Mouse (Mus musculus) small intestine, adult 2 months (tissue): Measurements from ENCODE around the gene Vps45. TPM values are rescaled to one million over a fixed set of nuclear protein-coding genes. Genes with fewer than 3 reads are reported as not detected.

Experiments used
- H3K27ac ChIP-seq: fragments of 200-500 bp; 2 replicates; pipeline ENCODE4 v1.5.1; 2012; ENCODE audit warnings: low read depth, low read length, control low read depth, inconsistent platforms; ENCODE audit not compliant: insufficient read depth
- H3K27me3 ChIP-seq: fragments of 200-500 bp; 2 replicates; pipeline ENCODE4 v1.6.1; 2012; ENCODE audit warnings: mild to moderate bottlenecking, moderate library complexity, low read length, inconsistent platforms; ENCODE audit not compliant: control insufficient read depth, insufficient read depth
- H3K36me3 ChIP-seq: fragments of 200-500 bp; 2 replicates; pipeline ENCODE4 v1.6.1; 2012; ENCODE audit warnings: mild to moderate bottlenecking, low read length, control low read depth, inconsistent platforms; ENCODE audit not compliant: control insufficient read depth, insufficient read depth
- H3K4me1 ChIP-seq: fragments of 200-500 bp; 2 replicates; pipeline ENCODE4 v1.6.1; 2012; ENCODE audit warnings: low read length, inconsistent platforms, mixed read lengths; ENCODE audit not compliant: control insufficient read depth, insufficient read depth, insufficient read length
- H3K4me3 ChIP-seq: fragments of 200-500 bp; 2 replicates; pipeline ENCODE4 v1.5.1; 2012; ENCODE audit warnings: low read depth, mild to moderate bottlenecking, control low read depth, inconsistent platforms, low read length, moderate library complexity
- CTCF ChIP-seq: fragments of 200-500 bp; IDR thresholded peaks from 2 replicates; pipeline ENCODE4 v1.5.1; 2012; ENCODE audit warnings: low read depth, mild to moderate bottlenecking, control low read depth, inconsistent platforms, low read length, moderate library complexity, mixed read lengths; ENCODE audit not compliant: insufficient replicate concordance, insufficient read length; ENCODE audit errors: extremely low read depth
- POLR2A ChIP-seq: fragments of 200-500 bp; IDR thresholded peaks from 2 replicates; pipeline ENCODE4 v1.6.1; 2012; ENCODE audit warnings: low read depth, mild to moderate bottlenecking, control low read depth, inconsistent platforms, low read length, moderate library complexity
- WGBS: fragments of 180-500 bp; shearing (Covaris S2); methylation state at CpG from one replicate; pipeline ENCODE4 v1.1.7; 2018; 5-methylcytosine and 5-hydroxymethylcytosine counted together
- polyA plus RNA-seq: library from polyadenylated mRNA; depleted of rRNA; stranded (reverse); fragments of >200 nt; gene quantifications from 2 replicates; pipeline ENCODE4 v1.2.3, GENCODE M21; 2012

Gene Vps45
- polyA plus RNA-seq, 1 experiment, result 2.5 TPM

DNA sequence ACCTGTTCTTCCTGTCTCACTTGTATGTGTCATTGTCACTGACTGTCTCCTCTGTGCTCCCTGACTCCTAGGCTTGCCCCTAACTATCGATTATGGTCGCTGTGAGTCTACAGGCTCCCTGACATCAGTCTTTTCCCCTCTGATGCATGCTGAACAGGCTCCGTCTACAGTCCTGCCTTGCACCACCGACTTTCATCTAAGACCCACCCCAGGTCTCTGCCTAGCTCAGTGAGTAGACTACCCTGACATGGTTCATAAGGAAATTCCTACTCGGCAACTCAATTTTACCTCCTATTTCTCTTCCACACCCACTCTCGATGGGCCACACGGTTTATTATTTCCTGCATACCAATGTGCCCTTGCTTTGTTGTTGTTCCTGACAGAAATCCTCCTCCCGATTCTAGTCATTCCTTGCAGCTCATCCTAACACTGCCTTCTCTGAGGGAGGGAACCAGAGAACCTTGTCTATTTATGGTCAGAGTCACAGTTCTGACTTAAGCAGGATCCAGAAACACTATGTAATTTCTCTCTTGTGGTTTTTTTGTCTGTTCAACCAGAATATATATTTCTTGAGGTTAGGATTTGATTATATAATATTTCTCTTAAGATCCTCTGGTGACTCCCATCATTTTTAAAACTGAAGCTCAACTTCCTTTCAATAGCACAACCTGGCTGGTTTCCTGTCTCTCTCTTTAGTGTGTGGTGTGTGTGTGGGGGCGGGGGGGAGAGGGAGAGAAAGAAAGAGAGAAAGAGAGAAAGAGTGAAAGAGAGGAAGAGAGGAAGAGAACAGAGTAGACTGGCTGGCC lies 18.2 kb downstream of the Vps45 start:
- no peak overlapping the region for H3K4me3 ChIP-seq
- H3K4me1 ChIP-seq, result no peaks in the 10 kb centered on the region
- H3K36me3 ChIP-seq, result peaks cover 7% of the 10 kb centered on the region
- H3K27me3 ChIP-seq, result no peaks in the 10 kb centered on the region
- H3K27ac ChIP-seq, result no peak overlapping the region
- 74% methylated on average over 9 of the region's 9 CpGs for WGBS
- TF ChIP-seq POLR2A (no peak), CTCF (no peak)

DNA sequence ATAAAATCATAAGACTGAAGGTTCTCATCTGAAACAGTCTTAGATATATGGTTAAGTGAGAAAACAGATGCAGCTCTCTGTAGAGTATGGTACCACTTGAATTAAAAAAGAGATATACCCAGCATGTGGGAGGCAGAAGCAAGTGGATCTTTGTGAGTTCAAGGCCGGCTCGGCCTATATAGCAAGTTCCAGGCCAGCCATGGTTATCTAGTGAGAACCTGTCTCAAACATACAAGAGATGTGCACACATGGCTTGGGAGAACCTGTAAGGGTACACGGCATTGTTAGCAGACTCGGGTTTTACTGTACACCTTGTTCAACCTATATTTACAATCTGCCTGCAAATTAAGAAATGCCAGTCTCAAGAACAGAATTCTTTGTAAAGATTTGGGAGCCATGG lies 19.4 kb downstream of the Vps45 start:
- TF ChIP-seq CTCF, result no peak
- no peak for TF ChIP-seq POLR2A
- H3K36me3 ChIP-seq, result peaks cover 6% of the 10 kb centered on the region
- no peaks in the 10 kb centered on the region for H3K27me3 ChIP-seq
- no peak overlapping the region for H3K4me3 ChIP-seq
- 95% methylated on average over 4 of the region's 4 CpGs for WGBS
- no peaks in the 10 kb centered on the region for H3K4me1 ChIP-seq
- no peak overlapping the region for H3K27ac ChIP-seq

GRCm38 (mm10) chr3:96038156-96038555 lies 20.1 kb downstream of the Vps45 start:
- Histone ChIP-seq H3K4me1 (peaks cover 1% of the 10 kb centered on the region; the same call in 1 of the 2 replicates), H3K27ac (no peak overlapping the region), H3K36me3 (peaks cover 6% of the 10 kb centered on the region), H3K27me3 (no peaks in the 10 kb centered on the region), H3K4me3 (no peak overlapping the region)
- 92% methylated on average over 5 of the region's 5 CpGs for WGBS
- no peak for TF ChIP-seq CTCF
- no peak for TF ChIP-seq POLR2A

DNA sequence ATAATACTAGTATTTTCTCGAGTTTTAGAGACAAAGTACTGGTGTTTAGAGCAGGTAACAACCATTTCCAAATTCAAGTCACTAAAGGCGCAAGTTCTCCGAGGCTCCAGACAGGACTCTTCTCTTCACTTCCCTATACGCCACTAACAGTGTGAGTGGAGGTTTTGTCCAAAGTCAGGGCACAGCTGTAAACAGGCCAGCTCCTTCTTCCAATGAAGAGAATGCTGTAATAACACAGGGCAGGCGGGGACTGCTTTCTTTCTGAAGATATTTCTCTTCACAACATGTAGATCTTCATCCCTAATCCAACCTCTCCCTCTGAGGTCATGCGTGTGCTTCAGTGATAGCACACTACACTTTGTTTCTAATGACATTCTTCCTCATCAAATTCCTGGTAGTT lies 21.5 kb downstream of the Vps45 start:
- TF ChIP-seq CTCF (no peak), POLR2A (no peak)
- no peaks in the 10 kb centered on the region for H3K27me3 ChIP-seq
- no peak overlapping the region for H3K4me3 ChIP-seq
- peaks cover 5% of the 10 kb centered on the region; the same call in 1 of the 2 replicates for H3K36me3 ChIP-seq
- H3K27ac ChIP-seq, result no peak overlapping the region
- H3K4me1 ChIP-seq, result peaks cover 4% of the 10 kb centered on the region; the same call in 1 of the 2 replicates
- WGBS, result 92% methylated on average over 6 of the region's 6 CpGs

DNA sequence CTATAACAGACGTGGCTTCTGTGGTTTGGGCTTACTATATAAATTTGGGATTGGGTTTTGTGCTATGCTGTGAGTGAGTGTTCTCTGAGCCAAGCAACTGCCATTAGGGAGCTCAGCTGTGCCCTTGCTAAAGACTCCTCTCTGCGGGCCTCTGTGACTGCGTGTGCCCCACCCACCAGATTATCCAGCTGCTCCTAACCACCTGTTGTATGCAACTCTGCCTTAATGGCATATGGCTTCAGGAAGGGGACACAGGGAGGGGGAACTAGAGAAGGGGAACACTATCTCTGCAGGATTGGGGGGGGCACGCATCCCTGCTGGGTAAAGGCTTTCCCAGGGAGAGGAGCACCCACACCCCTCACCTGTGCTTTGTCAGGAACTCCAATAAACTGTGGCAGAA lies 25.2 kb downstream of the Vps45 start:
- TF ChIP-seq POLR2A (no peak), CTCF (no peak)
- WGBS, result 33% methylated on average over 4 of the region's 4 CpGs
- H3K27ac ChIP-seq, result no peak overlapping the region

DNA sequence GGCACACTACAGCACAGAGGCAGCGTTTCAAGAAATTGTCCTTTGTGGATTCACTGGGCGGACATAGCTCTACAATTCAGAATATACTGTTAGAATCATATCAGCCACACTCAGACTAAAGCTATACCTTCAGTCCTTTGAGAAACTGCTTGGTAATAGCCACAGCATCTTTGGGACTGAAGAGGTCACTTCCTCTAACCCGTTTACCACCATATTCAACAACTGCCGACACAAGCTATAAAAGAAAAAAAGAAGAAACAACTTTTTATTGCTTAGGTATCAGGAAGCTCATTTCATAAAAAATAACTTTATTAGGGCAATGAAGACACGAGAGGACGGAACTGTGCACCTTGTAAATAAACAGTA lies 25.6 kb downstream of the Vps45 start:
- Histone ChIP-seq H3K27me3 (no peaks in the 10 kb centered on the region), H3K4me3 (no peak overlapping the region), H3K27ac (no peak overlapping the region), H3K36me3 (peaks cover 12% of the 10 kb centered on the region), H3K4me1 (peaks cover 4% of the 10 kb centered on the region; the same call in 1 of the 2 replicates)
- 38% methylated on average over 6 of the region's 6 CpGs for WGBS
- TF ChIP-seq CTCF, result no peak

More for the DNA sequence above, 25.2 kb downstream of the Vps45 start:
- Histone ChIP-seq H3K36me3 (peaks cover 12% of the 10 kb centered on the region), H3K4me3 (no peak overlapping the region), H3K27me3 (no peaks in the 10 kb centered on the region), H3K4me1 (peaks cover 4% of the 10 kb centered on the region; the same call in 1 of the 2 replicates)

- H3K36me3 ChIP-seq, result peaks cover 12% of the 10 kb centered on the region
- 55% methylated on average over 6 of the region's 6 CpGs for WGBS
- H3K27me3 ChIP-seq, result no peaks in the 10 kb centered on the region
- H3K4me1 ChIP-seq, result peaks cover 4% of the 10 kb centered on the region; the same call in 1 of the 2 replicates
- TF ChIP-seq POLR2A (no peak), CTCF (no peak)
- H3K4me3 ChIP-seq, result no peak overlapping the region
- no peak overlapping the region for H3K27ac ChIP-seq
Observed at GRCm38 (mm10) chr3:96031991-96032651, 26.1 kb downstream of the Vps45 start.
